Mouse (Mus musculus): ENCODE data around the gene Stat5b.

DNA sequence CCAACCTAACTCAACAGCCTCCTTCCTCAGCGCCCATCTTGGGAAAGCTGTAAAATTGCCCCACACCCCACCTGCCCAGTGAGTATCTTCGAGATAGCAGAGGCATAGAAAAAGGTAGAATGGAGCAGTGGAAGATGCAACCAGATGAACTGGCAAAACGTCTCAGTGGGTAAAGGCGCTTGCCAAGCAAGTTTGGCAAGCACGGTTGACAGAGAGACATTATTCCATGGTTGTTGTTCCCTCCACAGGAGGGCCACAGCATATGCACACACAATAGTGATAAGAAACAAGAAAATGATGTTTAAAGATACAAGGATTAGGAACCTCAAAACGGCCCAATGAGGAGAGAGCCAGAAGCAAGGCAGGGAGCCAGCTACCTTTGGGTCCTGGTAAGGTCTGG lies 7.4 kb upstream of the Stat5b start:
- TF ChIP-seq POLR2A (IDR thresholded peaks at IDR 0.05; ENCODE audit: low read depth, low read length) (no peak), CTCF (IDR thresholded peaks at IDR 0.05; ENCODE audit: extremely low read depth, insufficient read depth, insufficient read length, insufficient replicate concordance) (no peak)

Measured in spleen, adult 2 months (tissue).